Mouse (Mus musculus) megakaryocyte, embryonic 14.5 days (primary cell): ENCODE measurements around the gene Lrrc75a.

Experiments used
- FLI1 ChIP-seq: IDR thresholded peaks from 2 replicates; pipeline ENCODE4 v1.6.1; 2012; ENCODE audit warnings: low read length, inconsistent platforms, mixed read lengths
- GATA1 ChIP-seq: IDR thresholded peaks from 3 replicates; pipeline ENCODE4 v1.6.1; 2012; ENCODE audit warnings: mixed read lengths, low read length, inconsistent platforms, borderline replicate concordance

DNA sequence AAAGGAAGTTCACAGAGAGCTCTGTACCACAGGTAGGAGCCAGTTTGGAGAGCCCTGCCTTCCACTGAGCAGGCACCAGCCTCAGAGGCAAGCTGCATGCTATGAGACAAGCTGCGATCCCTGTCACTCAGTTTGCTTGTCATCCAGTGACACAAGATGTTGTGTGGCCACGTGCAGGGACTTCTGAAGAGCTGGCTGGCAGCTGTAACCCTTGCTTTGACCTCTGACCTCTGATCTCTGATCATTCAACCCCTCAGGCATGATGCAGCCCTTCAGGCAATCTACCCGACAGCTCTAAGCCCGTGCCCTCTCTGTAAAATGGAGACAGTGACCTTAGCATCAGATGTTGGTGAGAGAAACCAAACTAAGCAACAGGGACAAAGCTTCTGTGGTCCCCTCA lies 25.5 kb downstream of the Lrrc75a start:
- TF ChIP-seq GATA1, result no peak
- no peak for TF ChIP-seq FLI1
